Mouse (Mus musculus) kidney, embryonic 14.5 days (tissue): ENCODE results near the gene Lamc3. TPM values are rescaled to one million over a fixed set of nuclear protein-coding genes. Genes with fewer than 3 reads are reported as not detected.

ENCODE experiments used
- ATAC-seq: fragments of 200-750 bp; cut with Nextera tagmentation; 2 replicates; pipeline ENCODE4 v1.8.0; 2017; ENCODE audit warnings: moderate number of reproducible peaks, mild to moderate bottlenecking, moderate TSS enrichment, moderate library complexity; ENCODE audit not compliant: low FRiP score, low TSS enrichment
- H3K27ac ChIP-seq: fragments of 300-500 bp; sonication (generic); 2 replicates; pipeline ENCODE4 v1.5.1; 2014; ENCODE audit warnings: low read depth, mild to moderate bottlenecking, low read length, moderate library complexity, mixed read lengths
- H3K27me3 ChIP-seq: fragments of 300-500 bp; sonication (generic); 2 replicates; pipeline ENCODE4 v1.6.1; 2014; ENCODE audit warnings: mild to moderate bottlenecking, low read length; ENCODE audit not compliant: control insufficient read depth, insufficient read depth
- H3K36me3 ChIP-seq: fragments of 300-500 bp; sonication (generic); 2 replicates; pipeline ENCODE4 v1.6.1; 2014; ENCODE audit warnings: low read length, mixed read lengths; ENCODE audit not compliant: control insufficient read depth, insufficient read depth
- H3K4me1 ChIP-seq: fragments of 300-500 bp; sonication (generic); 2 replicates; pipeline ENCODE4 v1.6.1; 2014; ENCODE audit warnings: low read length, mixed read lengths; ENCODE audit not compliant: control insufficient read depth, insufficient read depth
- H3K4me2 ChIP-seq: fragments of 300-500 bp; sonication (generic); replicated peaks from 2 replicates; pipeline ENCODE4 v1.6.1; 2014; ENCODE audit warnings: low read depth, mild to moderate bottlenecking, low read length
- H3K4me3 ChIP-seq: fragments of 300-500 bp; sonication (generic); 2 replicates; pipeline ENCODE4 v1.5.1; 2014; ENCODE audit warnings: mild to moderate bottlenecking, low read length
- H3K9ac ChIP-seq: fragments of 300-500 bp; sonication (generic); 2 replicates; pipeline ENCODE4 v1.6.1; 2014; ENCODE audit warnings: low read depth, mild to moderate bottlenecking, low read length, moderate library complexity
- H3K9me3 ChIP-seq: fragments of 300-500 bp; sonication (generic); 2 replicates; pipeline ENCODE4 v1.6.1; 2016; ENCODE audit warnings: low read length; ENCODE audit not compliant: control insufficient read depth
- WGBS: fragments of 180-500 bp; shearing (Covaris S2); extraction: QIAGEN DNeasy Blood & Tissue Kit; methylation state at CpG from one replicate; pipeline ENCODE4 v1.1.7; 2014; 5-methylcytosine and 5-hydroxymethylcytosine counted together
- polyA plus RNA-seq: library from polyadenylated mRNA; unstranded; fragments of >200 nt; fragmentation: Nextera tagmentation; extraction: Ambion mirVana; gene quantifications from 2 replicates; pipeline ENCODE4 v1.2.1, GENCODE M21; 2014

The Lamc3 gene
- polyA plus RNA-seq, 1 experiment from 2014 or later = 3.6 TPM

DNA sequence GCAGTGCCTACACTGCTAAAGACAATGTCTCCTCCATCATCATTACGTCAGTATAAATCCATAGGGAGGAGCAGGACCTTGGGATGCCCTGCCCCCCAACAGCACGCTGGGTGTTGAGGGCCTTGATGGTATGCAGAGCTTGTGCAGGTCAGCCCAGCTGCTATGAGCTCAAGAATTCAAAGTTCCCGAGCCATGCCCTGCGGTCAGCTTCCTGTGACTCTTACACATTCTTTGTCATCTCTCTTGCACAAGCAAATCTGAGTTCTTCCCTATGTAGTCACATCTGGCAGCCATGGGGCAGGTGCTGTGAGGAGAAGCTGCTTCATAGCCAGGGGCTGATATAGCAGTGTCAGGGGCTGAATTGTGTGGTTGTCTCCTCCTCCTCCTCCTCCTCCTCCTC lies 48.0 kb downstream of the Lamc3 start:
- Histone ChIP-seq H3K4me3 (no peak overlapping the region), H3K4me2 (no peak overlapping the region), H3K4me1 (no peaks in the 10 kb centered on the region), H3K27me3 (no peaks in the 10 kb centered on the region), H3K36me3 (no peaks in the 10 kb centered on the region), H3K27ac (no peak overlapping the region), H3K9me3 (no peaks in the 10 kb centered on the region), H3K9ac (no peak overlapping the region)
- ATAC-seq = no peak
- WGBS = 12% methylated on average over 4 of the region's 4 CpGs

DNA sequence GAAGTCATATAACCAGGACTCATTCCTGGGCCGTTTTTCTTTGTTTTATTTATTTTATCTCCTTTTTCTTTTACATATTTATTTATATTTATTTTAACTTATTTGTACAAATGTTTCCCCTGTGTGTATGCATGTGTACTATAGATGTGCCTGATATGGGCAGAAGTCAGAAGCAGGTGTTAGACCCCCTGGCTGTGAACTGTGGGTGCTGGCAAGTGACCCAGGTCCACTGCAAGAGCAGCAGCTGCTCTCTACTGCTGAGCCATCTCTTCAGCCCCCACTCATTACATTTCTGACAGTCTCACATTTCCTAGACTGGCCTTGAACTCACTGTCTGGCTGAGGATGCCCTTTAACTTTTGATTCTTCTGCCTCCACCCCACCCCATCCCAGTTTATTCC lies 51.2 kb downstream of the Lamc3 start:
- WGBS = 80% methylated on average over 1 of the region's 1 CpGs
- Histone ChIP-seq H3K27me3 (no peaks in the 10 kb centered on the region), H3K4me3 (no peak overlapping the region), H3K4me2 (no peak overlapping the region), H3K9me3 (no peaks in the 10 kb centered on the region), H3K27ac (no peak overlapping the region), H3K36me3 (no peaks in the 10 kb centered on the region), H3K9ac (no peak overlapping the region), H3K4me1 (no peaks in the 10 kb centered on the region)
- no peak for ATAC-seq

DNA sequence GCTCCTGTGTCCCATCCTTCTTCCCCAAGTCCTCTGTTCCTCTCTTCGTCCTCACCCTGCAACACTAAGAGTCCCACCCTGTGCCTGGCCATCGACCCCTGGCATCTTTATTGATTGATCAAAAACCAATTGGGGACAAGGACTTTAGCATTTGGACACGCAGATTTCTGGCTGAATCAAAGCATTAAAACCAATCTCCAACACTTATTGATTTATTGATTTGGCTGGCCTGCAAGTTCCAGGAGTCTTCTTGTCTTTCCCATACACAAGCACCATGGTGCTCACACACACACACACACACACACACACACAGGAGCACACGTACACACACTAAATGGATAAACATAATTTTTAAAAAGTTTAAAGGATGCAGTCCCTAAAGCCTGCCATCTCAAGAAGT lies 55.9 kb downstream of the Lamc3 start:
- no peaks in the 10 kb centered on the region for H3K36me3 ChIP-seq
- no peak overlapping the region for H3K27ac ChIP-seq
- H3K4me1 ChIP-seq = no peaks in the 10 kb centered on the region
- H3K9me3 ChIP-seq = no peaks in the 10 kb centered on the region
- ATAC-seq = no peak
- H3K4me2 ChIP-seq = no peak overlapping the region
- H3K9ac ChIP-seq = no peak overlapping the region
- H3K4me3 ChIP-seq = no peak overlapping the region
- 81% methylated on average over 4 of the region's 4 CpGs for WGBS
- no peaks in the 10 kb centered on the region for H3K27me3 ChIP-seq

DNA sequence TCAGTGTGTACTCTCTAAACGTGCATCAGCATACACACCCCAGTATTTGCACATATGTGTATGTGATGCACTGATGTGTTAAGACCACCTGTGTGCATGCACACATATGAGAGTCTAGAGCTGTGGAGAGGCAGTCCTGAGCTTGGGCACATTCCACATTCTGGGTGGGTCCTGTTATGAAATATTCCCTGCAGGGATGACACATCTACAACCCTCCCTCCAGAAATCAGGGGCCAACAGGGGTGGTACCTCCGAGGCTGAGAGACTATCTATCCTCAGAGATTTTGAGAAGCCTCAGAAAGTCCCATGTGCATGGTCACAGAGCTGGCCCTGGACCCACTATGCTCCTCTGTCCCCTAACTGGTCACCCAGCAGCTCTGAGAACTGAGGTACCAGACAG lies 58.5 kb downstream of the Lamc3 start:
- 0 out of 2 replicates have a peak, but pooled peaks cover under 1% of the 10 kb centered on the region for H3K4me1 ChIP-seq
- ATAC-seq = no peak
- H3K9me3 ChIP-seq = no peaks in the 10 kb centered on the region
- no peak overlapping the region for H3K9ac ChIP-seq
- H3K4me3 ChIP-seq = no peak overlapping the region
- no peak overlapping the region for H3K27ac ChIP-seq
- no peaks in the 10 kb centered on the region for H3K36me3 ChIP-seq
- no peaks in the 10 kb centered on the region for H3K27me3 ChIP-seq
- no peak overlapping the region for H3K4me2 ChIP-seq
- WGBS = 89% methylated on average over 2 of the region's 2 CpGs

DNA sequence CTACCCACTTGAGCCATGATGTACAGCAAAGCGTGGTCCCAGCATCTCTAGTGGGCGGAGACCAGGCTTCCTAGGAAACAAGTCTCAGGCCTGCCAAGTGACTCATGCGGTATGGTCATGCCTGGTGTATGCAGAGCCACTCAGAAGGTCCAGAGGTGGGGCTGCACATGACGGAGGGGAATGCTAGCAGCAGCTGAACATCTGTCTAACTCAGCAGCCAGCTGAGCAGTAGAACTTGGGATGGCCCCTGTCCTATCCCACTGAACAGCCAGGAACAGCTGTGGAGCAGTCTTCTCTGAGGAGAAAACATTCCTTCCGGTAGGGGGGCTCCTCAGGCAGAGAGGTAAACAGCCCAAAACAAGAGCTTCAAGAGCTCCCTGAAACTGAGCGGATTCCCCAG lies 61.3 kb downstream of the Lamc3 start:
- no peaks in the 10 kb centered on the region for H3K36me3 ChIP-seq
- no peak for ATAC-seq
- WGBS = 77% methylated on average over 6 of the region's 6 CpGs
- H3K4me1 ChIP-seq = peaks cover 12% of the 10 kb centered on the region; the same call in 1 of the 2 replicates
- H3K27ac ChIP-seq = no peak overlapping the region
- no peaks in the 10 kb centered on the region for H3K27me3 ChIP-seq
- H3K9ac ChIP-seq = no peak overlapping the region
- no peak overlapping the region for H3K4me2 ChIP-seq
- H3K4me3 ChIP-seq = no peak overlapping the region
- H3K9me3 ChIP-seq = no peaks in the 10 kb centered on the region

DNA sequence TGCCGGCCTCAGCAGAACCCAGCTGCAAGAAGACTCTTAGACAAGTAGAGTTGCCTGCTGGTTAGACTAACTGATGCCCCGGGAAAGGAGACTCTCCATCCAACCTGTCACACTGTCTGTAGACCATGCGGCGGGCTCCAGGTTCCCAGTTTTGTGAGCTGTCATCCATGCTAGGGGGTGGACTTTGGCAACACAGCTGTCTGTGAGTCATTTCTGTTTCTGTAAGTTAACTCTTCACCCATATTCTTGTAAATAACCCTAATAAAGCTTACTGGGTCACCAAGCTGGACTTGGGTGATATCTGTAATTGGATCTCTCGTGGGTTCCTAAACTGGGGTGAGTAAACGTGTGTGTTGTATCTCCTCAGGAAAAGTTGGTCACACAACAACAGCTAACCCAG lies 61.7 kb downstream of the Lamc3 start:
- Histone ChIP-seq H3K36me3 (no peaks in the 10 kb centered on the region), H3K4me3 (no peak overlapping the region), H3K27me3 (no peaks in the 10 kb centered on the region), H3K9me3 (no peaks in the 10 kb centered on the region), H3K27ac (no peak overlapping the region), H3K4me1 (peaks cover 15% of the 10 kb centered on the region), H3K4me2 (no peak overlapping the region), H3K9ac (no peak overlapping the region)
- WGBS = 70% methylated on average over 6 of the region's 6 CpGs
- no peak for ATAC-seq

DNA sequence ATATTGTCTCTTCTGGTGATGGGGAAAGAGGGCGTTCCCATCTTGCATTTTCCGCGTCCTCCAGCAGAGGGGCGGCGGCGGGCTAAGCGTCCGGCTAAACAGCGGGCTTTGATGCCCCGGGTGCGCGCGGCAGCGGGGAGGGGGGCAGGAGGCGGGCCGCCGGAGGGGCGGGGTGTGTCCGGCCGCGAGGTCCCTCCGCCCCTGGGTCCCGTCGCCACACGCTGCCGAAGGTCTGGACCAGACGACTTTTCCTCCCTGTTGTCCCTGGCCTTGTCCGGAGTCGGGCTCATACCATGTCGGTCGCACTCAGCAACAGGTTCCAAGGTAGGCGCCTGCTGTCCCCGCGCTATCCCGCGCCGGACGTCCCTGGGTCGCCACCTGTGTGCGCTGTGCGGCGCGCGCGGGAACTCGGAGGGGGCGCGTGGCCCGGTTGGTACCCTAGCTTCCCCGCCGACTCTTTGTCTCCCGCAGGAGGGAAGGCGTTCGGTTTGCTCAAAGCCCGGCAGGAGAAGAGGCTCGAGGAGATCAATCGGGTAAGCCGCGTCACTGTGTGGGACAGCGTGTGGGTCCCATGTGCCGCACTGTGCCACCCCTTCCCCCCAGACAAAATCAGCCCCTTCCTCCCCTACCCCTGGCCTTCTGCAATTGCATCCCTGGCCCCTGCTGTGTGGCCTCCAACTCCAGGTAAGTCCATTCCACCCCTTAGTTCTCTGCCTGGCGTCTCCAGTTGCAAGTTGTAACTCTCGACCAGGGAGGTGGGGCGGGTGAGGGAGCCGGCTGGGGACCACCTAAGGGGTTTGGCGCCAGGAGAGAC lies 63.2 kb downstream of the Lamc3 start, which contains the start of gene Aif1l:
Gene Aif1l (plus strand): TSS at position 82 of the 814 bp plus-strand sequence.
- H3K27me3 ChIP-seq = no peaks in the 10 kb centered on the region
- no peaks in the 10 kb centered on the region for H3K9me3 ChIP-seq
- peak within 1 kb of the TSS; percentile 78 for H3K4me3 ChIP-seq
- under 1% methylated on average over 50 of the region's 66 CpGs for WGBS
- H3K4me1 ChIP-seq = peaks cover 27% of the 10 kb centered on the region
- H3K4me2 ChIP-seq = peak within 1 kb of the TSS; percentile 95
- peak within 1 kb of the TSS; percentile 42; the same call in 1 of the 2 replicates for H3K27ac ChIP-seq
- peak within 1 kb of the TSS; percentile 65 for H3K9ac ChIP-seq
- ATAC-seq = peak; percentile 78
- no peaks in the 10 kb centered on the region for H3K36me3 ChIP-seq

DNA sequence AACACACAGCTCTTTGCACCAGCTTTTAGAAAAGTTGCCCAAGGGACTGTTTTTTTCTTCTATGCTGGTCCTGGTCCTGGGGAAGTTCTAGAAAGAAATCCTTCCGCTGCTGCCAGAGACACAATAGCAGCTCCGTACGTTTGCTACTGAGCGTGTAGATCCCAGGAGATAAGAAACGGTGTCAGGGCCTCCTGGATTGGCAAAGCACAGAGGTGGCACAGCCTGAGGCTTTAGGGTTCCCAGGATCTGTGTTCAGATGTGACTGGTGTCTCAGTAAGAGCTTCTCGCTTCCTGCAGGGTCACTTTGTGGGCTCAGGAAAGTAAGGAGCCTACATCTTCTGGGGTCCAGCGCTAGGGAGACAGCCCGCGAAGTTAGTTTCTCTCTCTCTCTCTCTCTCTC lies 63.9 kb downstream of the Lamc3 start:
- WGBS = 23% methylated on average over 9 of the region's 9 CpGs
- Histone ChIP-seq H3K9ac (peak overlapping the region; percentile 65; the same call in 1 of the 2 replicates), H3K4me1 (peaks cover 27% of the 10 kb centered on the region), H3K9me3 (no peaks in the 10 kb centered on the region), H3K4me2 (peak overlapping the region; percentile 95), H3K36me3 (no peaks in the 10 kb centered on the region), H3K4me3 (peak overlapping the region; percentile 78), H3K27me3 (no peaks in the 10 kb centered on the region), H3K27ac (no peak overlapping the region)
- ATAC-seq = no peak

DNA sequence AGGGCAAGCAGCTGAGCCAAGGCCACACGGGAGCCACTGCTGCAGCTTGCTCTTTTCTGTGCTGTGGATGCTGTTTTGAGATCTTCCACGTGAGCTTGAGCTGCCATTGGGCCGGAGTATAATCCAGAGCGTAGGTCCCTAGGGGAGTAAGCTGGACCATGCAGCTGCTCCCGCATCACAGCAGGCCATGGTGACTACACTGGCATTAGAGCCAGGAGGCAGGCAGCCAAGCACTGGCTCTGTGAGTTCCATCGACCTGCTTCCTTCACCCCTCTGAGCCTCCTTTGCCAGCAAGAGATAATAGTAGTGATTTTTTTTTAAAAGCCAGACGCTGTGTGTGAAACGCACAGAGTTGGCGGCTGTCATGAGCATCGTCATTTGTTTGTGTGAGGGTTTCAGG lies 65.1 kb downstream of the Lamc3 start:
- no peaks in the 10 kb centered on the region for H3K9me3 ChIP-seq
- no peak overlapping the region for H3K4me2 ChIP-seq
- H3K4me1 ChIP-seq = peaks cover 27% of the 10 kb centered on the region
- H3K27me3 ChIP-seq = no peaks in the 10 kb centered on the region
- no peak overlapping the region for H3K27ac ChIP-seq
- no peak for ATAC-seq
- 92% methylated on average over 10 of the region's 10 CpGs for WGBS
- no peaks in the 10 kb centered on the region; the same call in 1 of the 2 replicates for H3K36me3 ChIP-seq
- H3K4me3 ChIP-seq = no peak overlapping the region
- no peak overlapping the region for H3K9ac ChIP-seq
